Mouse (Mus musculus) cerebellum, adult 2 months (tissue): ENCODE measurements around the gene Hras.

Source experiments
- CTCF ChIP-seq: fragments of 200-500 bp; IDR thresholded peaks from 2 replicates; pipeline ENCODE4 v1.5.1; 2011; ENCODE audit warnings: low read depth, mild to moderate bottlenecking, control low read depth, low read length, moderate library complexity, borderline replicate concordance; ENCODE audit not compliant: insufficient read depth
- POLR2A ChIP-seq: fragments of 200-500 bp; IDR thresholded peaks from 2 replicates; pipeline ENCODE4 v1.6.1; 2011; ENCODE audit warnings: low read length, control low read depth, borderline replicate concordance; ENCODE audit not compliant: insufficient read depth

GRCm38 (mm10) chr7:141192776-141193347 lies 943 bp downstream of the Hras start:
- TF ChIP-seq CTCF (no peak), POLR2A (no peak)
